Mouse (Mus musculus) neutrophil, adult 83 days (primary cell): ENCODE measurements around the gene Gm9040. TPM values are rescaled to one million over a fixed set of nuclear protein-coding genes. Genes with fewer than 3 reads are reported as not detected.

ENCODE experiments used
- total RNA-seq, 2 experiments: library from RNA; stranded (reverse); gene quantifications; one replicate each; pipeline ENCODE4 v1.2.4; 2023

The Gm9040 gene
- total RNA-seq = not detected

GRCm38 (mm10) chr10:118326869-118327268 lies at the start of gene Gm9040:
Gene Gm9040, minus strand, starts transcription at chr10:118326969.

GRCm38 (mm10) chr10:118354005-118354404 lies 27.2 kb upstream of the Gm9040 start, which contains the start of gene Gm9049:
Gene Gm9049, minus strand, starts transcription at chr10:118354105.

GRCm38 (mm10) chr10:118348579-118348978 lies 21.8 kb upstream of the Gm9040 start, which contains the start of gene Gm9048:
Gene Gm9048, minus strand, starts transcription at chr10:118348679.

GRCm38 (mm10) chr10:118343155-118343554 lies 16.4 kb upstream of the Gm9040 start, which contains the start of gene Gm9046:
Gene Gm9046, minus strand, starts transcription at chr10:118343255.

GRCm38 (mm10) chr10:118337731-118338130 lies 11.0 kb upstream of the Gm9040 start, which contains the start of gene Gm9045:
Gene Gm9045, minus strand, starts transcription at chr10:118337831.

GRCm38 (mm10) chr10:118332308-118332707 lies 5.5 kb upstream of the Gm9040 start, which contains the start of gene Gm9044:
Gene Gm9044, minus strand, starts transcription at chr10:118332408.

GRCm38 (mm10) chr10:118294938-118295337 lies 31.8 kb downstream of the Gm9040 start, which contains the start of gene Iltifb:
Gene Iltifb, minus strand, starts transcription at chr10:118295038.

Other genes starting within 250 kb of the Gm9040 start
- gene Mdm1, start 185.2 kb downstream of the Gm9040 start, total RNA-seq = 10 to 100 TPM; 12.1 to 14.7 TPM
- not detected for gene Il22, start 122.0 kb downstream of the Gm9040 start, total RNA-seq
- under 1 TPM; 0.37 to 0.62 TPM for gene Gm32717, start 86.2 kb downstream of the Gm9040 start, total RNA-seq
- gene Gm32802, start 68.3 kb downstream of the Gm9040 start, total RNA-seq = under 1 TPM; 0.37 to 0.62 TPM
- gene Iltifb, start 31.9 kb downstream of the Gm9040 start, total RNA-seq = not detected
- gene Gm9044, start 5.4 kb upstream of the Gm9040 start, total RNA-seq = not detected
- not detected for gene Gm9045, start 10.9 kb upstream of the Gm9040 start, total RNA-seq
- gene Gm9046, start 16.3 kb upstream of the Gm9040 start, total RNA-seq = not detected
- gene Gm9048, start 21.7 kb upstream of the Gm9040 start, total RNA-seq = not detected
- not detected for gene Gm9049, start 27.1 kb upstream of the Gm9040 start, total RNA-seq
- not detected for gene Ifng, start 114.1 kb upstream of the Gm9040 start, total RNA-seq